Mouse (Mus musculus) ES-E14 (cell line): ENCODE data around the gene Gm47283. TPM values are rescaled to one million over a fixed set of nuclear protein-coding genes. Genes with fewer than 3 reads are reported as not detected.
"Not testable (repeated sequence)": the region's sequence is repeated elsewhere in the genome, so short reads cannot be mapped to it uniquely, and the experiment has no call there.

ENCODE experiments used
- DNase-seq: peaks from one replicate; pipeline ENCODE4 v3.0.0-alpha.2; 2013; ENCODE audit warnings: low read depth, low spot score
- H3K27ac ChIP-seq: 2 replicates; pipeline ENCODE4 v1.5.1; 2012; ENCODE audit warnings: low read depth, mild to moderate bottlenecking, low read length, moderate library complexity, mixed read lengths; ENCODE audit not compliant: poor library complexity, insufficient read depth, severe bottlenecking
- H3K36me3 ChIP-seq: 2 replicates; pipeline ENCODE4 v1.6.1; 2012; ENCODE audit warnings: mild to moderate bottlenecking, low read length, moderate library complexity, mixed read lengths; ENCODE audit not compliant: control insufficient read depth, poor library complexity, insufficient read depth, severe bottlenecking
- H3K4me1 ChIP-seq, 2 experiments: fragments of 150-350 bp in 1 of 2; sonication (generic) in 1 of 2; 2 replicates each; pipeline ENCODE4 v1.6.1; 2012; ENCODE audit warnings: low read length in 2 of 2, mild to moderate bottlenecking in 1 of 2, mixed read lengths in 1 of 2; ENCODE audit not compliant: control insufficient read depth in 2 of 2, insufficient read depth in 2 of 2, poor library complexity in 1 of 2
- H3K4me3 ChIP-seq, 2 experiments: fragments of 150-350 bp in 1 of 2; sonication (generic) in 1 of 2; 2 replicates each; pipeline ENCODE4 v1.5.1; 2012; ENCODE audit warnings: low read length in 2 of 2, low read depth in 1 of 2, mild to moderate bottlenecking in 1 of 2, mixed read lengths in 1 of 2; ENCODE audit not compliant: insufficient read depth in 1 of 2, poor library complexity in 1 of 2, severe bottlenecking in 1 of 2
- H3K9ac ChIP-seq: 2 replicates; pipeline ENCODE4 v1.6.1; 2012; ENCODE audit warnings: low read depth, mild to moderate bottlenecking, low read length, mixed read lengths; ENCODE audit not compliant: poor library complexity, insufficient read depth, severe bottlenecking
- H3K9me3 ChIP-seq: fragments of 150-350 bp; sonication (generic); 2 replicates; pipeline ENCODE4 v1.6.1; 2012; ENCODE audit warnings: low read depth, mild to moderate bottlenecking, low read length; ENCODE audit not compliant: control insufficient read depth, insufficient read depth
- CHD2 ChIP-seq: IDR thresholded peaks from 2 replicates; pipeline ENCODE4 v1.6.1; 2014; ENCODE audit warnings: mild to moderate bottlenecking, low read depth, low read length, inconsistent platforms
- HCFC1 ChIP-seq: IDR thresholded peaks from 2 replicates; pipeline ENCODE4 v1.6.1; 2012; ENCODE audit warnings: low read length, inconsistent platforms, borderline replicate concordance; ENCODE audit not compliant: insufficient read depth
- MAFK ChIP-seq: IDR thresholded peaks from 2 replicates; pipeline ENCODE4 v1.6.1; 2014; ENCODE audit warnings: mild to moderate bottlenecking, low read depth, low read length, inconsistent platforms; ENCODE audit not compliant: insufficient read depth
- ZC3H11A ChIP-seq: IDR thresholded peaks from 2 replicates; pipeline ENCODE4 v1.6.1; 2012; ENCODE audit warnings: low read depth, mild to moderate bottlenecking, inconsistent platforms, low read length, borderline replicate concordance
- ZNF384 ChIP-seq: IDR thresholded peaks from 2 replicates; pipeline ENCODE4 v1.6.1; 2012; ENCODE audit warnings: low read depth, low read length, inconsistent platforms
- in situ Hi-C, 2 experiments: fragments of 600-800 bp; cut with MboI; formaldehyde crosslinking; loops; one replicate each; pipeline ENCODE4 v1.15.1; 2025; ENCODE audit warnings: low sequenced_read_pairs in 2 of 2, inconsistent platforms in 1 of 2; ENCODE audit not compliant: unreplicated experiment in 2 of 2
- total RNA-seq: library from RNA; depleted of rRNA; stranded (reverse); fragments of 300-350 nt; gene quantifications from 2 replicates; pipeline ENCODE4 v1.2.3, GENCODE M21; 2012

The Gm47283 gene
- total RNA-seq, 1 experiment = not detected

- H3K27ac ChIP-seq, H3K9me3 ChIP-seq, in situ Hi-C loops, H3K9ac ChIP-seq, H3K4me3 ChIP-seq, H3K4me1 ChIP-seq: not testable (repeated sequence)
- DNase-seq = peak; percentile 86
- H3K36me3 ChIP-seq = peaks cover 69% of the 10 kb centered on the region
Observed at GRCm38 (mm10) chrY:90739531-90740012, 45.0 kb upstream of the Gm47283 start.

- Histone ChIP-seq H3K9ac (no peak overlapping the region), H3K36me3 (peaks cover 69% of the 10 kb centered on the region), H3K4me3 (no peak overlapping the region), H3K9me3 (0 out of 2 replicates have a peak, but pooled peaks cover 7% of the 10 kb centered on the region), H3K27ac (no peak overlapping the region), H3K4me1 (no peaks in the 10 kb centered on the region)
- peak; percentile 99 for DNase-seq
- in situ Hi-C loops = no loop called here
- TF ChIP-seq CHD2 = no peak
- no peak for TF ChIP-seq HCFC1
- TF ChIP-seq ZC3H11A = no peak
- TF ChIP-seq MAFK = no peak
- no peak for TF ChIP-seq ZNF384
Observed at GRCm38 (mm10) chrY:90740013-90740561, 44.5 kb upstream of the Gm47283 start.

- H3K4me1 ChIP-seq, in situ Hi-C loops, H3K9ac ChIP-seq, H3K4me3 ChIP-seq: not testable (repeated sequence)
- peak; percentile 91 for DNase-seq
- Histone ChIP-seq H3K36me3 (peaks cover 69% of the 10 kb centered on the region), H3K27ac (peak overlapping the region; percentile 18; the same call in 1 of the 2 replicates), H3K9me3 (peaks cover 12% of the 10 kb centered on the region; the same call in 1 of the 2 replicates)
Observed at GRCm38 (mm10) chrY:90741006-90741405, 43.5 kb upstream of the Gm47283 start.

- H3K9ac ChIP-seq, H3K4me3 ChIP-seq, H3K4me1 ChIP-seq, in situ Hi-C loops, H3K27ac ChIP-seq: not testable (repeated sequence)
- Histone ChIP-seq H3K9me3 (peaks cover 12% of the 10 kb centered on the region; the same call in 1 of the 2 replicates), H3K36me3 (peaks cover 66% of the 10 kb centered on the region)
- DNase-seq = peak; percentile 79
Observed at GRCm38 (mm10) chrY:90741452-90742260, 42.9 kb upstream of the Gm47283 start.

GRCm38 (mm10) chrY:90742261-90743052, 42.1 kb upstream of the Gm47283 start:
- DNase-seq = peak; percentile 64
- H3K9ac ChIP-seq, H3K4me1 ChIP-seq, in situ Hi-C loops, H3K4me3 ChIP-seq, H3K27ac ChIP-seq: not testable (repeated sequence)
- Histone ChIP-seq H3K36me3 (peaks cover 66% of the 10 kb centered on the region), H3K9me3 (peaks cover 12% of the 10 kb centered on the region; the same call in 1 of the 2 replicates)

GRCm38 (mm10) chrY:90743053-90743810, 41.3 kb upstream of the Gm47283 start:
- peaks cover 12% of the 10 kb centered on the region; the same call in 1 of the 2 replicates for H3K9me3 ChIP-seq
- DNase-seq = peak; percentile 40
- H3K9ac ChIP-seq, in situ Hi-C loops, H3K27ac ChIP-seq, H3K4me1 ChIP-seq, H3K4me3 ChIP-seq: not testable (repeated sequence)
- H3K36me3 ChIP-seq = peaks cover 60% of the 10 kb centered on the region
